Mouse (Mus musculus) stomach, adult 2 months (tissue): ENCODE measurements around the gene Sept7. TPM values are rescaled to one million over a fixed set of nuclear protein-coding genes. Genes with fewer than 3 reads are reported as not detected.

ENCODE experiments used
- polyA plus RNA-seq: library from polyadenylated mRNA; depleted of rRNA; stranded (reverse); fragments of >200 nt; gene quantifications from 2 replicates; pipeline ENCODE4 v1.2.3, GENCODE M21; 2012; rRNA removed

Gene Sept7
- 0.57 and 1.1 TPM in 2 replicates for polyA plus RNA-seq

DNA sequence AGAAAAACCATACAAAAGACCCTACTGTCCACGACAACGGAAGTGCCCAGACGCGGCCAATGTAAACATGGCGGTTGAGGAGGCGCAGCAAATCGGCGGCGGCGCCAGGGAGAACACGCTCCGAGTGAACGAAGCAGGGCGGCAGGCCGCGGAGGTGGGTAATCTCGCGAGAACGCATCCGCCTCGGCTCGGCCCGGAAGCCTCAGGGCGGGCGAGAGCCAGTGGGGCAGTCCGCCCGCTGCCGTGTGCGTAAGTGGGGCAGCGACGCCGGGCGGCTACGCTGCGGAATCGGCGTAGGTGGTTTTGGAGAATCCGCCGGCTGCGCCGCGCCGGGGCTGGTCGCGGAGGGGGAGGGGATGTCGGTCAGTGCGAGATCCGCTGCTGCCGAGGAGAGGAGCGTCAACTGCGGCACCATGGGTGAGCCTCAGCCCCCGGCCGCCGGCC is at the start of gene Sept7:
Sept7 (plus strand) TSS at position 157 of the 444 bp plus-strand sequence.

Other genes with a start within 250 kb of the Sept7 start
- not detected in 2 replicates for gene Gm10181, start 163.0 kb upstream of the Sept7 start, polyA plus RNA-seq
- gene Herpud2, start 100.6 kb upstream of the Sept7 start, polyA plus RNA-seq = 16.8 and 31.0 TPM in 2 replicates
- gene Eepd1, start 229.1 kb downstream of the Sept7 start, polyA plus RNA-seq = 4.7 and 5.1 TPM in 2 replicates